Mouse (Mus musculus) G1E (cell line): ENCODE results near the gene Rnf150.

Experiments used
- CTCF ChIP-seq: IDR thresholded peaks from 2 replicates; pipeline ENCODE4 v1.5.1; 2012; ENCODE audit warnings: low read depth, low read length, inconsistent platforms, mixed read lengths
- GATA1 ChIP-seq: IDR thresholded peaks from 2 replicates; pipeline ENCODE4 v1.6.1; 2012; ENCODE audit warnings: borderline replicate concordance, low read length, inconsistent platforms, mixed read lengths
- GATA2 ChIP-seq: IDR thresholded peaks from 2 replicates; pipeline ENCODE4 v1.6.1; 2012; ENCODE audit warnings: low read depth, low read length, inconsistent platforms, borderline replicate concordance
- POLR2AphosphoS5 ChIP-seq: IDR thresholded peaks from 2 replicates; pipeline ENCODE4 v1.6.1; 2012; ENCODE audit warnings: low read depth, low read length, inconsistent platforms; ENCODE audit not compliant: insufficient replicate concordance
- TAL1 ChIP-seq: conservative IDR thresholded peaks from 2 replicates; pipeline ENCODE4 v1.6.1; 2012; ENCODE audit warnings: low read depth, low read length, inconsistent platforms, mixed read lengths

DNA sequence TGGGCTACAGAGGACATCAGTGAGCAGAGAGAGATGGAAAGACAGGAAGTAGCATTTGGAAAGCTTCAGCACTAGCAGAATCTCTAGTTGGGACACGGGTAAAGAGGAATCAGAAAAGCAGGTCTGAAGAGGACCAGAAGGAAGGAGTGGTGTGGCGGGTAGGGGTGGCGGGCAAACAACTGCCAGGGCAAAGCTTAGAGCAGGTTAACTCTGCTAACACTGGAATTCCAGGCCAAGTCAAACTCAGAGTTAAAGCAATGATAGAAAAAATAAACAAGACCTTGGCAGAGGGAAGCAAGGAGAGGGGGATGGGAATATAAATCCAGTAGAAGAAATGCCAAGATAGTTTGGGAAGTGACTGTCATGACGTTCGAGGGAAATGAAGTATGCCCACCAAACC lies 120.1 kb downstream of the Rnf150 start:
- TF ChIP-seq CTCF (no peak), GATA1 (no peak), TAL1 (no peak), POLR2AphosphoS5 (no peak), GATA2 (no peak)
